Mouse (Mus musculus) macrophage (primary cell): ENCODE measurements around the gene Rab31. TPM values are rescaled to one million over a fixed set of nuclear protein-coding genes. Genes with fewer than 3 reads are reported as not detected.
"Not testable (repeated sequence)": the region's sequence is repeated elsewhere in the genome, so short reads cannot be mapped to it uniquely, and the experiment has no call there.

ENCODE experiments used
- H3K27ac ChIP-seq: fragments of 350-480 bp; formaldehyde crosslinking; 2 replicates; pipeline ENCODE4 v1.9.0; 2021
- H3K36me3 ChIP-seq: fragments of 350-480 bp; formaldehyde crosslinking; 2 replicates; pipeline ENCODE4 v1.9.0; 2021; ENCODE audit errors: inconsistent target
- H3K4me3 ChIP-seq: fragments of 350-480 bp; formaldehyde crosslinking; 2 replicates; pipeline ENCODE4 v1.9.0; 2021; ENCODE audit errors: inconsistent target
- H3K79me2 ChIP-seq: fragments of 350-480 bp; formaldehyde crosslinking; 2 replicates; pipeline ENCODE4 v1.9.0; 2021; ENCODE audit errors: inconsistent target
- WGBS: methylation state at CpG from one replicate; pipeline ENCODE4 v1.1.7; 2026; ENCODE audit warnings: inconsistent platforms; ENCODE audit not compliant: missing documents; 5-methylcytosine and 5-hydroxymethylcytosine counted together
- polyA plus RNA-seq: library from polyadenylated mRNA; stranded (reverse); fragments of 250-400 nt; gene quantifications from 3 replicates; pipeline ENCODE4 v1.2.4, GENCODE M21; 2018; ENCODE audit warnings: inconsistent platforms

Rab31 gene
- polyA plus RNA-seq, 1 experiment from 2014 or later: 93.9 TPM

- no peaks in the 10 kb centered on the region for H3K79me2 ChIP-seq
- 24% methylated on average over 10 of the region's 10 CpGs for WGBS
- no peaks in the 10 kb centered on the region for H3K36me3 ChIP-seq
These were observed 129.5 kb downstream of the Rab31 start for GRCm38 (mm10) chr17:65643051-65643521.

GRCm38 (mm10) chr17:65642578-65642991 lies 130.0 kb downstream of the Rab31 start:
- Histone ChIP-seq H3K27ac (peak overlapping the region; percentile 10; the same call in 1 of the 2 replicates), H3K36me3 (no peaks in the 10 kb centered on the region), H3K79me2 (no peaks in the 10 kb centered on the region), H3K4me3 (no peak overlapping the region)
- 71% methylated on average over 5 of the region's 5 CpGs for WGBS

More at GRCm38 (mm10) chr17:65643051-65643521, 129.5 kb downstream of the Rab31 start:
- Histone ChIP-seq H3K27ac (peak overlapping the region; percentile 10; the same call in 1 of the 2 replicates), H3K4me3 (no peak overlapping the region)

- H3K4me3 ChIP-seq: no peak within 1 kb of the TSS
- H3K27ac ChIP-seq: peak within 1 kb of the TSS; percentile 10; the same call in 1 of the 2 replicates
- H3K79me2 ChIP-seq: no peaks in the 10 kb centered on the region
- WGBS: 73% methylated on average over 11 of the region's 11 CpGs
- no peaks in the 10 kb centered on the region for H3K36me3 ChIP-seq
These were observed 130.8 kb downstream of the Rab31 start, which contains the start of gene Txndc2 for GRCm38 (mm10) chr17:65641734-65642218. Gene Txndc2 (minus strand): TSS chr17:65642168.

- Histone ChIP-seq H3K27ac (no peak overlapping the region), H3K79me2 (no peaks in the 10 kb centered on the region), H3K4me3 (no peak overlapping the region), H3K36me3 (no peaks in the 10 kb centered on the region)
- WGBS: 92% methylated on average over 1 of the region's 1 CpGs
These were observed 133.4 kb downstream of the Rab31 start for GRCm38 (mm10) chr17:65639144-65639543.

GRCm38 (mm10) chr17:65635715-65636360 lies 136.7 kb downstream of the Rab31 start:
- no peak overlapping the region for H3K27ac ChIP-seq
- H3K36me3 ChIP-seq: no peaks in the 10 kb centered on the region
- H3K79me2 ChIP-seq: no peaks in the 10 kb centered on the region
- 14% methylated on average over 14 of the region's 14 CpGs for WGBS
- no peak overlapping the region for H3K4me3 ChIP-seq

GRCm38 (mm10) chr17:65629943-65630342 lies 142.6 kb downstream of the Rab31 start:
- Histone ChIP-seq H3K36me3 (no peaks in the 10 kb centered on the region), H3K4me3 (no peak overlapping the region), H3K79me2 (no peaks in the 10 kb centered on the region), H3K27ac (no peak overlapping the region)
- WGBS: 36% methylated on average over 6 of the region's 6 CpGs

GRCm38 (mm10) chr17:65628823-65629532 lies 143.6 kb downstream of the Rab31 start:
- not testable (repeated sequence) for H3K4me3 ChIP-seq, H3K79me2 ChIP-seq, H3K36me3 ChIP-seq, H3K27ac ChIP-seq
- 94% methylated on average over 7 of the region's 13 CpGs for WGBS

- H3K4me3 ChIP-seq: no peak overlapping the region
- no peak overlapping the region for H3K27ac ChIP-seq
- WGBS: 93% methylated on average over 6 of the region's 6 CpGs
- H3K36me3 ChIP-seq: no peaks in the 10 kb centered on the region
- no peaks in the 10 kb centered on the region for H3K79me2 ChIP-seq
These were observed 146.3 kb downstream of the Rab31 start for GRCm38 (mm10) chr17:65626301-65626700.

- WGBS: 94% methylated on average over 6 of the region's 6 CpGs
These were observed 147.0 kb downstream of the Rab31 start for GRCm38 (mm10) chr17:65625563-65625962.

GRCm38 (mm10) chr17:65623130-65623529 lies 149.4 kb downstream of the Rab31 start:
- H3K27ac ChIP-seq: no peak overlapping the region
- H3K79me2 ChIP-seq: no peaks in the 10 kb centered on the region
- H3K36me3 ChIP-seq: no peaks in the 10 kb centered on the region
- no peak overlapping the region for H3K4me3 ChIP-seq

More at GRCm38 (mm10) chr17:65625563-65625962, 147.0 kb downstream of the Rab31 start:
- Histone ChIP-seq H3K79me2 (no peaks in the 10 kb centered on the region), H3K4me3 (no peak overlapping the region), H3K27ac (no peak overlapping the region), H3K36me3 (no peaks in the 10 kb centered on the region)

GRCm38 (mm10) chr17:65618431-65618830 lies 154.1 kb downstream of the Rab31 start:
- Histone ChIP-seq H3K36me3 (no peaks in the 10 kb centered on the region), H3K79me2 (no peaks in the 10 kb centered on the region)
- WGBS: 92% methylated on average over 2 of the region's 2 CpGs

GRCm38 (mm10) chr17:65615678-65616077 lies 156.9 kb downstream of the Rab31 start:
- Histone ChIP-seq H3K4me3 (no peak overlapping the region), H3K36me3 (no peaks in the 10 kb centered on the region), H3K79me2 (peaks cover 19% of the 10 kb centered on the region), H3K27ac (no peak overlapping the region)
- WGBS: 70% methylated on average over 3 of the region's 3 CpGs

More at GRCm38 (mm10) chr17:65618431-65618830, 154.1 kb downstream of the Rab31 start:
- H3K27ac ChIP-seq: no peak overlapping the region
- H3K4me3 ChIP-seq: no peak overlapping the region

- H3K36me3 ChIP-seq: no peaks in the 10 kb centered on the region
- H3K27ac ChIP-seq: peak overlapping the region; percentile 83
- WGBS: 6% methylated on average over 9 of the region's 9 CpGs
- H3K4me3 ChIP-seq: peak overlapping the region; percentile 62
- peaks cover 31% of the 10 kb centered on the region for H3K79me2 ChIP-seq
These were observed 158.1 kb downstream of the Rab31 start for GRCm38 (mm10) chr17:65614431-65614830.

- 1% methylated on average over 79 of the region's 85 CpGs for WGBS
- Histone ChIP-seq H3K27ac (peak within 1 kb of the TSS; percentile 83), H3K4me3 (peak within 1 kb of the TSS; percentile 75), H3K36me3 (no peaks in the 10 kb centered on the region), H3K79me2 (peaks cover 38% of the 10 kb centered on the region)
These were observed 158.8 kb downstream of the Rab31 start, which contains the start of gene Vapa for GRCm38 (mm10) chr17:65613463-65614412. Gene Vapa (minus strand): TSS chr17:65613555.
